Mouse (Mus musculus) stomach, embryonic 14.5 days (tissue): ENCODE results near the gene Myt1. TPM values are rescaled to one million over a fixed set of nuclear protein-coding genes. Genes with fewer than 3 reads are reported as not detected.

ENCODE experiments used
- ATAC-seq: fragments of 200-750 bp; cut with Nextera tagmentation; 2 replicates; pipeline ENCODE4 v1.8.0; 2017; ENCODE audit warnings: low read depth, moderate TSS enrichment; ENCODE audit not compliant: insufficient number of reproducible peaks, insufficient read depth, low FRiP score
- H3K27ac ChIP-seq: fragments of 300-500 bp; sonication (generic); 2 replicates; pipeline ENCODE4 v1.5.1; 2014; ENCODE audit warnings: mild to moderate bottlenecking, low read length, moderate library complexity, mixed read lengths
- H3K27me3 ChIP-seq: fragments of 300-500 bp; sonication (generic); 2 replicates; pipeline ENCODE4 v1.6.1; 2014; ENCODE audit warnings: low read length, control low read depth, mixed read lengths; ENCODE audit not compliant: control insufficient read depth, insufficient read depth
- H3K36me3 ChIP-seq: fragments of 300-500 bp; sonication (generic); 2 replicates; pipeline ENCODE4 v1.6.1; 2014; ENCODE audit warnings: mild to moderate bottlenecking, control low read depth, low read length, moderate library complexity, mixed read lengths; ENCODE audit not compliant: control insufficient read depth, insufficient read depth
- H3K4me1 ChIP-seq: fragments of 300-500 bp; sonication (generic); 2 replicates; pipeline ENCODE4 v1.6.1; 2014; ENCODE audit warnings: low read length, control low read depth, mixed read lengths; ENCODE audit not compliant: control insufficient read depth, insufficient read depth
- H3K4me2 ChIP-seq: fragments of 300-500 bp; sonication (generic); replicated peaks from 2 replicates; pipeline ENCODE4 v1.6.1; 2014; ENCODE audit warnings: low read depth, low read length, control low read depth
- H3K4me3 ChIP-seq: fragments of 300-500 bp; sonication (generic); 2 replicates; pipeline ENCODE4 v1.5.1; 2014; ENCODE audit warnings: low read depth, low read length, control low read depth
- H3K9ac ChIP-seq: fragments of 300-500 bp; sonication (generic); replicated peaks from 2 replicates; pipeline ENCODE4 v1.6.1; 2014; ENCODE audit warnings: low read depth, mild to moderate bottlenecking, control low read depth, low read length, moderate library complexity, mixed read lengths
- H3K9me3 ChIP-seq: fragments of 300-500 bp; sonication (generic); 2 replicates; pipeline ENCODE4 v1.6.1; 2016; ENCODE audit warnings: low read depth, low read length, control low read depth; ENCODE audit not compliant: control insufficient read depth
- WGBS: fragments of 180-500 bp; shearing (Covaris S2); extraction: QIAGEN DNeasy Blood & Tissue Kit; methylation state at CpG from one replicate; pipeline ENCODE4 v1.1.7; 2014; 5-methylcytosine and 5-hydroxymethylcytosine counted together
- polyA plus RNA-seq: library from polyadenylated mRNA; unstranded; fragments of >200 nt; fragmentation: Nextera tagmentation; extraction: Ambion mirVana; gene quantifications from 2 replicates; pipeline ENCODE4 v1.2.1, GENCODE M21; 2014

Myt1 gene
- polyA plus RNA-seq, 1 experiment from 2014 or later, result 3.5 TPM

- Histone ChIP-seq H3K9me3 (no peaks in the 10 kb centered on the region), H3K36me3 (peaks cover 11% of the 10 kb centered on the region), H3K27ac (peak within 1 kb of the TSS; percentile 62; the same call in 1 of the 2 replicates), H3K9ac (peak within 1 kb of the TSS; percentile 66), H3K4me1 (peaks cover 13% of the 10 kb centered on the region; the same call in 1 of the 2 replicates), H3K4me3 (peak within 1 kb of the TSS; percentile 58), H3K4me2 (peak within 1 kb of the TSS; percentile 83), H3K27me3 (no peaks in the 10 kb centered on the region)
- WGBS, result under 1% methylated on average over 35 of the region's 35 CpGs
- ATAC-seq, result peak; percentile 100
These were observed 100.8 kb downstream of the Myt1 start, which contains the start of gene Polr3k for GRCm38 (mm10) chr2:181863791-181864535. Gene Polr3k, plus strand, starts transcription at chr2:181864337.

- Histone ChIP-seq H3K27ac (peak overlapping the region; percentile 62; the same call in 1 of the 2 replicates), H3K4me2 (peak overlapping the region; percentile 83), H3K4me3 (peak overlapping the region; percentile 58), H3K9ac (peak overlapping the region; percentile 66), H3K36me3 (peaks cover 16% of the 10 kb centered on the region), H3K27me3 (no peaks in the 10 kb centered on the region), H3K9me3 (no peaks in the 10 kb centered on the region), H3K4me1 (peaks cover 13% of the 10 kb centered on the region; the same call in 1 of the 2 replicates)
- WGBS, result 0% methylated on average over 22 of the region's 22 CpGs
- ATAC-seq, result peak; percentile 42
These were observed 101.4 kb downstream of the Myt1 start for GRCm38 (mm10) chr2:181864536-181864860.

- Histone ChIP-seq H3K4me2 (no peak overlapping the region), H3K36me3 (peaks cover 16% of the 10 kb centered on the region), H3K9ac (no peak overlapping the region), H3K4me3 (no peak overlapping the region), H3K4me1 (peaks cover 13% of the 10 kb centered on the region; the same call in 1 of the 2 replicates), H3K27me3 (no peaks in the 10 kb centered on the region), H3K9me3 (no peaks in the 10 kb centered on the region), H3K27ac (no peak overlapping the region)
- ATAC-seq, result no peak
- WGBS, result 55% methylated on average over 5 of the region's 5 CpGs
These were observed 103.8 kb downstream of the Myt1 start for GRCm38 (mm10) chr2:181866931-181867330.

GRCm38 (mm10) chr2:181871039-181871438 lies 107.9 kb downstream of the Myt1 start:
- Histone ChIP-seq H3K36me3 (peaks cover 13% of the 10 kb centered on the region), H3K27me3 (no peaks in the 10 kb centered on the region), H3K4me3 (no peak overlapping the region), H3K4me2 (no peak overlapping the region), H3K27ac (no peak overlapping the region), H3K9me3 (no peaks in the 10 kb centered on the region), H3K9ac (no peak overlapping the region), H3K4me1 (no peaks in the 10 kb centered on the region)
- 98% methylated on average over 2 of the region's 2 CpGs for WGBS
- no peak for ATAC-seq

Other genes starting within 250 kb of the Myt1 start
- gene Dnajc5, start 242.8 kb upstream of the Myt1 start, polyA plus RNA-seq, result 78.8 and 83.1 TPM in 2 replicates
- gene Uckl1, start 178.4 kb upstream of the Myt1 start, polyA plus RNA-seq, result 56.3 and 56.8 TPM in 2 replicates
- 57.9 and 60.2 TPM in 2 replicates for gene Prpf6, start 171.5 kb upstream of the Myt1 start, polyA plus RNA-seq
- 50.6 and 51.6 TPM in 2 replicates for gene Zfp512b, start 170.5 kb upstream of the Myt1 start, polyA plus RNA-seq
- gene Samd10, start 164.1 kb upstream of the Myt1 start, polyA plus RNA-seq, result 33.1 and 35.0 TPM in 2 replicates
- gene Gm29797, start 106.3 kb upstream of the Myt1 start, polyA plus RNA-seq, result not detected in 2 replicates
- gene Sox18, start 91.7 kb upstream of the Myt1 start, polyA plus RNA-seq, result 25.9 and 28.4 TPM in 2 replicates
- 35.3 and 36.7 TPM in 2 replicates for gene Tcea2, start 83.0 kb upstream of the Myt1 start, polyA plus RNA-seq
- gene Rgs19, start 69.4 kb upstream of the Myt1 start, polyA plus RNA-seq, result 78.8 and 88.8 TPM in 2 replicates
- not detected in 2 replicates for gene Lkaaear1, start 64.9 kb upstream of the Myt1 start, polyA plus RNA-seq
- gene Oprl1, start 48.3 kb upstream of the Myt1 start, polyA plus RNA-seq, result 3.0 and 3.2 TPM in 2 replicates
- gene Pcmtd2, start 74.5 kb downstream of the Myt1 start, polyA plus RNA-seq, result 25.4 and 30.5 TPM in 2 replicates
- 93.2 and 96.0 TPM in 2 replicates for gene Polr3k, start 101.0 kb downstream of the Myt1 start, polyA plus RNA-seq
- gene Gm14496, start 227.8 kb downstream of the Myt1 start, polyA plus RNA-seq, result not detected in 2 replicates